Mouse (Mus musculus) heart, embryonic 12.5 days (tissue): ENCODE results near the gene Bcap29. TPM values are rescaled to one million over a fixed set of nuclear protein-coding genes. Genes with fewer than 3 reads are reported as not detected.
A peak's percentile ranks its signal among the peaks of the same experiment; 100 is the strongest.
"Not testable (repeated sequence)": the region's sequence is repeated elsewhere in the genome, so short reads cannot be mapped to it uniquely, and the experiment has no call there.

Source experiments
- ATAC-seq: fragments of 200-750 bp; cut with Nextera tagmentation; 2 replicates; pipeline ENCODE4 v1.8.0; 2017; ENCODE audit warnings: moderate TSS enrichment, moderate library complexity; ENCODE audit not compliant: insufficient number of reproducible peaks, low FRiP score
- H3K27ac ChIP-seq: fragments of 300-500 bp; sonication (generic); 2 replicates; pipeline ENCODE4 v1.5.1; 2016; ENCODE audit warnings: mild to moderate bottlenecking, moderate library complexity; ENCODE audit not compliant: poor library complexity, severe bottlenecking
- H3K27me3 ChIP-seq: fragments of 300-500 bp; sonication (generic); replicated peaks from 2 replicates; pipeline ENCODE4 v1.6.1; 2016; ENCODE audit warnings: mild to moderate bottlenecking, moderate library complexity
- H3K36me3 ChIP-seq: fragments of 300-500 bp; sonication (generic); 2 replicates; pipeline ENCODE4 v1.6.1; 2016; ENCODE audit warnings: mild to moderate bottlenecking, moderate library complexity
- H3K4me1 ChIP-seq: fragments of 300-500 bp; sonication (generic); replicated peaks from 2 replicates; pipeline ENCODE4 v1.6.1; 2016; ENCODE audit warnings: mild to moderate bottlenecking
- H3K4me2 ChIP-seq: fragments of 300-500 bp; sonication (generic); 2 replicates; pipeline ENCODE4 v1.6.1; 2016; ENCODE audit warnings: mild to moderate bottlenecking, moderate library complexity
- H3K4me3 ChIP-seq: fragments of 300-500 bp; sonication (generic); 2 replicates; pipeline ENCODE4 v1.5.1; 2016; ENCODE audit warnings: mild to moderate bottlenecking
- H3K9ac ChIP-seq: fragments of 300-500 bp; sonication (generic); 2 replicates; pipeline ENCODE4 v1.6.1; 2016; ENCODE audit warnings: mild to moderate bottlenecking, moderate library complexity
- H3K9me3 ChIP-seq: fragments of 300-500 bp; sonication (generic); replicated peaks from 2 replicates; pipeline ENCODE4 v1.6.1; 2016; ENCODE audit warnings: mild to moderate bottlenecking, moderate library complexity
- WGBS: fragments of 180-500 bp; shearing (Covaris S2); methylation state at CpG from one replicate; pipeline ENCODE4 v1.1.7; 2016; 5-methylcytosine and 5-hydroxymethylcytosine counted together
- polyA plus RNA-seq: library from polyadenylated mRNA; unstranded; fragments of >200 nt; fragmentation: Nextera tagmentation; extraction: Ambion mirVana; gene quantifications from 2 replicates; pipeline ENCODE4 v1.2.1, GENCODE M21; 2016

The Bcap29 gene
- polyA plus RNA-seq, 1 experiment from 2014 or later: 52.8 TPM

- H3K27ac ChIP-seq: 0 out of 2 replicates have a peak overlapping the region, but pooled peaks have one; percentile 20
- WGBS: 68% methylated on average over 5 of the region's 5 CpGs
These were observed 53.7 kb downstream of the Bcap29 start for GRCm38 (mm10) chr12:31580634-31581318.

GRCm38 (mm10) chr12:31578691-31579476 is 55.6 kb downstream of the Bcap29 start:
- H3K9ac ChIP-seq: no peak overlapping the region
- no peaks in the 10 kb centered on the region for H3K27me3 ChIP-seq
- H3K4me3 ChIP-seq: no peak overlapping the region
- no peaks in the 10 kb centered on the region for H3K9me3 ChIP-seq
- no peak overlapping the region for H3K4me2 ChIP-seq
- H3K27ac ChIP-seq: no peak overlapping the region
- ATAC-seq: no peak
- WGBS: 83% methylated on average over 8 of the region's 8 CpGs
- H3K4me1 ChIP-seq: peaks cover 8% of the 10 kb centered on the region; the same call in 1 of the 2 replicates
- H3K36me3 ChIP-seq: no peaks in the 10 kb centered on the region

More at GRCm38 (mm10) chr12:31580634-31581318, 53.7 kb downstream of the Bcap29 start:
- ATAC-seq: no peak
- Histone ChIP-seq H3K4me2 (no peak overlapping the region), H3K4me1 (peaks cover 8% of the 10 kb centered on the region; the same call in 1 of the 2 replicates), H3K36me3 (no peaks in the 10 kb centered on the region), H3K9me3 (no peaks in the 10 kb centered on the region), H3K27me3 (no peaks in the 10 kb centered on the region), H3K9ac (no peak overlapping the region), H3K4me3 (no peak overlapping the region)

- H3K27ac ChIP-seq: no peak overlapping the region
- H3K4me1 ChIP-seq: peaks cover 6% of the 10 kb centered on the region; the same call in 1 of the 2 replicates
- no peaks in the 10 kb centered on the region for H3K27me3 ChIP-seq
- no peak overlapping the region for H3K4me2 ChIP-seq
- 86% methylated on average over 5 of the region's 5 CpGs for WGBS
- no peak overlapping the region for H3K9ac ChIP-seq
- no peak overlapping the region for H3K4me3 ChIP-seq
- no peaks in the 10 kb centered on the region for H3K9me3 ChIP-seq
- H3K36me3 ChIP-seq: no peaks in the 10 kb centered on the region
- ATAC-seq: no peak
These were observed 60.0 kb downstream of the Bcap29 start for GRCm38 (mm10) chr12:31574506-31574905.

- Histone ChIP-seq H3K36me3 (no peaks in the 10 kb centered on the region), H3K27me3 (no peaks in the 10 kb centered on the region), H3K4me2 (no peak overlapping the region), H3K9ac (no peak overlapping the region), H3K4me1 (peaks cover 11% of the 10 kb centered on the region), H3K27ac (no peak overlapping the region), H3K4me3 (no peak overlapping the region), H3K9me3 (no peaks in the 10 kb centered on the region)
- WGBS: 41% methylated on average over 2 of the region's 2 CpGs
- ATAC-seq: no peak
These were observed 64.7 kb downstream of the Bcap29 start for GRCm38 (mm10) chr12:31569784-31570183.

- H3K4me2 ChIP-seq: no peak overlapping the region
- no peaks in the 10 kb centered on the region for H3K9me3 ChIP-seq
- H3K27ac ChIP-seq: peak overlapping the region; percentile 79; the same call in 1 of the 2 replicates
- H3K9ac ChIP-seq: no peak overlapping the region
- H3K27me3 ChIP-seq: no peaks in the 10 kb centered on the region
- H3K4me1 ChIP-seq: peaks cover 11% of the 10 kb centered on the region
- peak; percentile 61 for ATAC-seq
- no peaks in the 10 kb centered on the region for H3K36me3 ChIP-seq
- H3K4me3 ChIP-seq: no peak overlapping the region
These were observed 65.8 kb downstream of the Bcap29 start for GRCm38 (mm10) chr12:31568661-31569060.

- H3K9me3 ChIP-seq, H3K36me3 ChIP-seq, H3K27me3 ChIP-seq, H3K9ac ChIP-seq: not testable (repeated sequence)
- peak overlapping the region; percentile 51 for H3K4me2 ChIP-seq
- 26% methylated on average over 10 of the region's 10 CpGs for WGBS
- H3K4me3 ChIP-seq: peak overlapping the region; percentile 4; the same call in 1 of the 2 replicates
- peak; percentile 33; the same call in 1 of the 2 replicates for ATAC-seq
- H3K27ac ChIP-seq: peak overlapping the region; percentile 54; the same call in 1 of the 2 replicates
- peaks cover 11% of the 10 kb centered on the region for H3K4me1 ChIP-seq
These were observed 66.9 kb downstream of the Bcap29 start for GRCm38 (mm10) chr12:31567535-31567934.

GRCm38 (mm10) chr12:31560712-31561111 is 73.7 kb downstream of the Bcap29 start:
- Histone ChIP-seq H3K4me1 (peaks cover 3% of the 10 kb centered on the region; the same call in 1 of the 2 replicates), H3K36me3 (no peaks in the 10 kb centered on the region), H3K27me3 (peaks cover 34% of the 10 kb centered on the region), H3K4me3 (no peak overlapping the region), H3K9me3 (no peaks in the 10 kb centered on the region), H3K27ac (no peak overlapping the region), H3K9ac (no peak overlapping the region), H3K4me2 (no peak overlapping the region)
- ATAC-seq: no peak
- WGBS: 72% methylated on average over 5 of the region's 5 CpGs

GRCm38 (mm10) chr12:31560002-31560401 is 74.5 kb downstream of the Bcap29 start:
- Histone ChIP-seq H3K4me2 (peak overlapping the region; percentile 90), H3K36me3 (no peaks in the 10 kb centered on the region), H3K4me3 (peak overlapping the region; percentile 53), H3K27me3 (peaks cover 36% of the 10 kb centered on the region), H3K27ac (no peak overlapping the region), H3K9me3 (no peaks in the 10 kb centered on the region), H3K9ac (no peak overlapping the region), H3K4me1 (peaks cover 5% of the 10 kb centered on the region; the same call in 1 of the 2 replicates)
- WGBS: 14% methylated on average over 5 of the region's 5 CpGs
- no peak for ATAC-seq

GRCm38 (mm10) chr12:31554371-31554770 is 80.1 kb downstream of the Bcap29 start:
- Histone ChIP-seq H3K27me3 (peaks cover 20% of the 10 kb centered on the region), H3K9me3 (no peaks in the 10 kb centered on the region), H3K27ac (no peak overlapping the region), H3K4me2 (no peak overlapping the region), H3K4me1 (peaks cover 17% of the 10 kb centered on the region), H3K36me3 (no peaks in the 10 kb centered on the region), H3K9ac (no peak overlapping the region), H3K4me3 (no peak overlapping the region)
- no peak for ATAC-seq
- WGBS: 81% methylated on average over 1 of the region's 1 CpGs

- no peak for ATAC-seq
- WGBS: 22% methylated on average over 1 of the region's 1 CpGs
- H3K4me1 ChIP-seq: peaks cover 17% of the 10 kb centered on the region
- H3K36me3 ChIP-seq: no peaks in the 10 kb centered on the region
- no peak overlapping the region for H3K4me3 ChIP-seq
- no peaks in the 10 kb centered on the region for H3K9me3 ChIP-seq
- no peak overlapping the region for H3K9ac ChIP-seq
- H3K27me3 ChIP-seq: peaks cover 5% of the 10 kb centered on the region
- no peak overlapping the region for H3K27ac ChIP-seq
- H3K4me2 ChIP-seq: no peak overlapping the region
These were observed 83.2 kb downstream of the Bcap29 start for GRCm38 (mm10) chr12:31551252-31551651.

GRCm38 (mm10) chr12:31546061-31546460 is 88.4 kb downstream of the Bcap29 start:
- H3K36me3 ChIP-seq: no peaks in the 10 kb centered on the region
- H3K27ac ChIP-seq: no peak overlapping the region
- H3K4me3 ChIP-seq: no peak overlapping the region
- ATAC-seq: no peak
- no peaks in the 10 kb centered on the region for H3K27me3 ChIP-seq
- H3K9me3 ChIP-seq: no peaks in the 10 kb centered on the region
- H3K9ac ChIP-seq: no peak overlapping the region
- WGBS: 50% methylated on average over 1 of the region's 1 CpGs
- H3K4me2 ChIP-seq: no peak overlapping the region
- no peaks in the 10 kb centered on the region for H3K4me1 ChIP-seq
